Mouse (Mus musculus): ENCODE measurements around the gene Tnfsf13. TPM values are rescaled to one million over a fixed set of nuclear protein-coding genes. Genes with fewer than 3 reads are reported as not detected.

Tnfsf13 gene
- polyA plus RNA-seq, 1 experiment from 2014 or later, result 0.93 TPM

GRCm38 (mm10) chr11:69661221-69661881 lies 24.2 kb downstream of the Tnfsf13 start:
- peak overlapping the region; percentile 51 for H3K4me3 ChIP-seq (ENCODE audit: low read depth, low read length)
- TF ChIP-seq CTCF (IDR thresholded peaks at IDR 0.05; ENCODE audit: low read depth), result no peak
- DNase-seq (no peak), ATAC-seq (ENCODE audit: insufficient read depth) (no peak)
- H3K36me3 ChIP-seq (ENCODE audit: insufficient read depth), result peaks cover 59% of the 10 kb centered on the region
- peak overlapping the region; percentile 59 for H3K9ac ChIP-seq
- H3K27me3 ChIP-seq (ENCODE audit: insufficient read depth, low read length), result no peaks in the 10 kb centered on the region
- peak overlapping the region; percentile 64 for H3K4me2 ChIP-seq
- peak overlapping the region; percentile 96 for H3K27ac ChIP-seq (ENCODE audit: low read depth)
- no peaks in the 10 kb centered on the region for H3K9me3 ChIP-seq (ENCODE audit: low read depth, low read length)
- WGBS, result 71% methylated on average over 3 of the region's 3 CpGs
- 0 out of 2 replicates have a peak, but pooled peaks cover 3% of the 10 kb centered on the region for H3K4me1 ChIP-seq (ENCODE audit: insufficient read depth)

- no peaks in the 10 kb centered on the region for H3K4me1 ChIP-seq (ENCODE audit: insufficient read depth)
- no peaks in the 10 kb centered on the region for H3K9me3 ChIP-seq (ENCODE audit: low read depth, low read length)
- H3K4me2 ChIP-seq, result no peak overlapping the region
- H3K27me3 ChIP-seq (ENCODE audit: insufficient read depth, low read length), result no peaks in the 10 kb centered on the region
- TF ChIP-seq CTCF (IDR thresholded peaks at IDR 0.05; ENCODE audit: low read depth), result no peak
- DNase-seq, result no peak
- peaks cover 53% of the 10 kb centered on the region for H3K36me3 ChIP-seq (ENCODE audit: insufficient read depth)
- ATAC-seq (ENCODE audit: insufficient read depth), result no peak
- WGBS, result 78% methylated on average over 15 of the region's 15 CpGs
- H3K4me3 ChIP-seq (ENCODE audit: low read depth, low read length), result no peak overlapping the region
- H3K27ac ChIP-seq (ENCODE audit: low read depth), result no peak overlapping the region
- no peak overlapping the region for H3K9ac ChIP-seq
These were observed 28.1 kb downstream of the Tnfsf13 start for GRCm38 (mm10) chr11:69657462-69657881.

GRCm38 (mm10) chr11:69656617-69657461 lies 28.7 kb downstream of the Tnfsf13 start:
- ATAC-seq (ENCODE audit: insufficient read depth) (no peak), DNase-seq (peak; percentile 90)
- H3K27ac ChIP-seq (ENCODE audit: low read depth), result no peak overlapping the region; the same call in 1 of the 2 replicates
- no peaks in the 10 kb centered on the region for H3K4me1 ChIP-seq (ENCODE audit: insufficient read depth)
- H3K9ac ChIP-seq, result no peak overlapping the region; the same call in 1 of the 2 replicates
- no peak overlapping the region for H3K4me3 ChIP-seq (ENCODE audit: low read depth, low read length)
- H3K9me3 ChIP-seq (ENCODE audit: low read depth, low read length), result no peaks in the 10 kb centered on the region
- no peaks in the 10 kb centered on the region for H3K27me3 ChIP-seq (ENCODE audit: insufficient read depth, low read length)
- H3K36me3 ChIP-seq (ENCODE audit: insufficient read depth), result peaks cover 59% of the 10 kb centered on the region
- TF ChIP-seq CTCF (IDR thresholded peaks at IDR 0.05; ENCODE audit: low read depth), result peak; percentile 82
- 73% methylated on average over 10 of the region's 10 CpGs for WGBS
- no peak overlapping the region for H3K4me2 ChIP-seq

- Histone ChIP-seq H3K27me3 (ENCODE audit: insufficient read depth, low read length) (no peaks in the 10 kb centered on the region), H3K9ac (no peak overlapping the region), H3K9me3 (ENCODE audit: low read depth, low read length) (no peaks in the 10 kb centered on the region), H3K27ac (ENCODE audit: low read depth) (no peak overlapping the region), H3K36me3 (ENCODE audit: insufficient read depth) (peaks cover 66% of the 10 kb centered on the region), H3K4me3 (ENCODE audit: low read depth, low read length) (no peak overlapping the region), H3K4me1 (ENCODE audit: insufficient read depth) (no peaks in the 10 kb centered on the region), H3K4me2 (no peak overlapping the region)
- 66% methylated on average over 5 of the region's 5 CpGs for WGBS
- ATAC-seq (ENCODE audit: insufficient read depth) (no peak), DNase-seq (no peak)
- no peak for TF ChIP-seq CTCF (IDR thresholded peaks at IDR 0.05; ENCODE audit: low read depth)
These were observed 29.5 kb downstream of the Tnfsf13 start for GRCm38 (mm10) chr11:69656065-69656455.

GRCm38 (mm10) chr11:69655264-69656064 lies 30.1 kb downstream of the Tnfsf13 start, which contains the start of gene Sox15:
Sox15 (plus strand) TSS chr11:69655314.
- 19% methylated on average over 34 of the region's 34 CpGs for WGBS
- Histone ChIP-seq H3K36me3 (ENCODE audit: insufficient read depth) (peaks cover 72% of the 10 kb centered on the region), H3K4me3 (ENCODE audit: low read depth, low read length) (no peak within 1 kb of the TSS), H3K9ac (no peak within 1 kb of the TSS), H3K4me2 (peak within 1 kb of the TSS; percentile 32), H3K9me3 (ENCODE audit: low read depth, low read length) (no peaks in the 10 kb centered on the region), H3K27ac (ENCODE audit: low read depth) (peak within 1 kb of the TSS; percentile 33; the same call in 1 of the 2 replicates), H3K4me1 (ENCODE audit: insufficient read depth) (no peaks in the 10 kb centered on the region), H3K27me3 (ENCODE audit: insufficient read depth, low read length) (no peaks in the 10 kb centered on the region)
- peak; percentile 84 for TF ChIP-seq CTCF (IDR thresholded peaks at IDR 0.05; ENCODE audit: low read depth)
- ATAC-seq (ENCODE audit: insufficient read depth) (peak; percentile 83), DNase-seq (peak; percentile 93)

- Histone ChIP-seq H3K4me1 (ENCODE audit: insufficient read depth) (no peaks in the 10 kb centered on the region), H3K4me2 (no peak overlapping the region), H3K9me3 (ENCODE audit: low read depth, low read length) (no peaks in the 10 kb centered on the region), H3K4me3 (ENCODE audit: low read depth, low read length) (no peak overlapping the region), H3K27ac (ENCODE audit: low read depth) (peak overlapping the region; percentile 33; the same call in 1 of the 2 replicates), H3K9ac (no peak overlapping the region), H3K27me3 (ENCODE audit: insufficient read depth, low read length) (no peaks in the 10 kb centered on the region), H3K36me3 (ENCODE audit: insufficient read depth) (peaks cover 75% of the 10 kb centered on the region)
- no peak for ATAC-seq (ENCODE audit: insufficient read depth)
- peak; percentile 21 for DNase-seq
- 28% methylated on average over 9 of the region's 9 CpGs for WGBS
- TF ChIP-seq CTCF (IDR thresholded peaks at IDR 0.05; ENCODE audit: low read depth), result no peak
These were observed 30.8 kb downstream of the Tnfsf13 start for GRCm38 (mm10) chr11:69654760-69655159.

All from lung, embryonic 14.5 days (tissue).